Mouse (Mus musculus) heart, embryonic 11.5 days (tissue): ENCODE measurements around the gene Cebpz. TPM values are rescaled to one million over a fixed set of nuclear protein-coding genes. Genes with fewer than 3 reads are reported as not detected.

Experiments
- polyA plus RNA-seq: library from polyadenylated mRNA; unstranded; fragments of >200 nt; fragmentation: Nextera tagmentation; extraction: Ambion mirVana; gene quantifications from 2 replicates; pipeline ENCODE4 v1.2.1, GENCODE M21; 2014

The Cebpz gene
- polyA plus RNA-seq, 1 experiment from 2014 or later = 41.3 TPM

Other genes starting within 250 kb of the Cebpz start
- 12.5 and 14.2 TPM in 2 replicates for gene Strn, start 199.9 kb downstream of the Cebpz start, polyA plus RNA-seq
- 16.9 and 18.7 TPM in 2 replicates for gene Heatr5b, start 101.7 kb downstream of the Cebpz start, polyA plus RNA-seq
- gene Gpatch11, start 101.5 kb downstream of the Cebpz start, polyA plus RNA-seq = 31.8 and 32.5 TPM in 2 replicates
- 6.4 and 9.5 TPM in 2 replicates for gene Eif2ak2, start 54.5 kb downstream of the Cebpz start, polyA plus RNA-seq
- 0.27 and 0.33 TPM in 2 replicates for gene Sult6b1, start 30.1 kb downstream of the Cebpz start, polyA plus RNA-seq
- gene Cebpzos, start 20.6 kb downstream of the Cebpz start, polyA plus RNA-seq = 77.6 and 81.6 TPM in 2 replicates
- gene Ndufaf7, start 70 bp upstream of the Cebpz start, polyA plus RNA-seq = 62.1 and 66.6 TPM in 2 replicates
- gene Prkd3, start 83.8 kb upstream of the Cebpz start, polyA plus RNA-seq = 28.3 and 32.8 TPM in 2 replicates
- gene Qpct, start 114.8 kb upstream of the Cebpz start, polyA plus RNA-seq = 37.4 and 42.5 TPM in 2 replicates